Mouse (Mus musculus): ENCODE results near the gene Gm39566.

Gene Gm39566

GRCm38 (mm10) chr11:69761868-69762267 is 53.2 kb downstream of the Gm39566 start, which contains the start of gene Slc35g3:
TSS of gene Slc35g3 (minus strand) at chr11:69761968.
- DNase-seq (ENCODE audit: low read depth): peak; percentile 63
